Mouse (Mus musculus): ENCODE results near the gene Mgmt. TPM values are rescaled to one million over a fixed set of nuclear protein-coding genes. Genes with fewer than 3 reads are reported as not detected.
A peak's percentile ranks its signal among the peaks of the same experiment; 100 is the strongest.

The Mgmt gene
- polyA plus RNA-seq, 1 experiment from 2014 or later = 6.1 TPM

- H3K27me3 ChIP-seq (ENCODE audit: control insufficient read depth, insufficient read depth, low read depth, low read length) = no peaks in the 10 kb centered on the region
- H3K27ac ChIP-seq (ENCODE audit: low read length) = no peak overlapping the region
- H3K4me2 ChIP-seq (ENCODE audit: low read depth, low read length) = no peak overlapping the region
- no peaks in the 10 kb centered on the region for H3K9me3 ChIP-seq (ENCODE audit: control insufficient read depth, low read length)
- H3K4me3 ChIP-seq (ENCODE audit: low read length) = no peak overlapping the region
- H3K36me3 ChIP-seq (ENCODE audit: control insufficient read depth, insufficient read depth, low read length) = no peaks in the 10 kb centered on the region
- 77% methylated on average over 4 of the region's 4 CpGs for WGBS
- no peak for ATAC-seq (ENCODE audit: low read depth)
- H3K4me1 ChIP-seq (replicated peaks; ENCODE audit: control insufficient read depth, insufficient read depth, low read length) = peaks cover 6% of the 10 kb centered on the region
- no peak overlapping the region for H3K9ac ChIP-seq (ENCODE audit: low read length)
Measured at GRCm38 (mm10) chr7:137046891-137047290, 152.5 kb downstream of the Mgmt start.

DNA sequence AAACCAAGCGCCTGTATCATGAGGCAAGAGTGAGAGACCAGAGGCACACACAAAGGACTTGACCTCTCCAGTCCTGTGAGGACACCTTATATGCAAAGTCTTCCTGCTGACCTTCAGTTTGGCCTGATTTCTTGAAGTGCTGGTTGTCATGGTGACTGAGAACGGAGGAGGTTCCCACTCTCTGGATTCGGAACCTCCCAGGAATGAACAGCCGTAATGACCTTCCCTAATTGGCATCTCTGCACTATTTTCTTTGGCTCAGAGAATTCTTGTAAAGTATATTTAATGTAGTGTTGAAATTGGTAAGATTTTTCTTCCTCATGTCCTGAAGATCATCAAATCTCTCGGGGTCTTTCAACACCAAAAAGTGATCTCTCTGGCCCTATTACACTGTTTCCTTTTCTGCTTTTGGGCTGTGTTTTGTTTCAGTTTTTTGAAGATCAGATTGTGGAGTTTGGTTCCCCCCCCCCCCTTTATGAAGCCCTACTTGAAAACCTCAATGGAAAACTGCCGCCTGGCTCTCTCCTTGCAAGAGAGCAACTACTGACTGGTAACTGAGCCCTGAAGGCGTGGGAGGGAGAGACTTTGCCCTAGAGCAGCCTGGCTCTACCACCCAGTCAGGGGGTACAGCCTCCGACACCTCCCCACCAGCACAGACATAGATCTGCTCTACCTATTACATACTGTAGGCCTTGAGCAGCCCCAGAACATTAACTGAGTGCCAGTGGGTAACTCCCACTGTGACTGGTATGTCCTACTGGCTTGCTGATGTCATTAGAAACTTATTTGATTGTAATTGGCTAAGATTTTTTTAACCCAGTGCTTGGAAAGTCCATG, 153.9 kb downstream of the Mgmt start:
- Histone ChIP-seq H3K27ac (ENCODE audit: low read length) (no peak overlapping the region), H3K27me3 (ENCODE audit: control insufficient read depth, insufficient read depth, low read depth, low read length) (no peaks in the 10 kb centered on the region), H3K36me3 (ENCODE audit: control insufficient read depth, insufficient read depth, low read length) (no peaks in the 10 kb centered on the region), H3K4me1 (replicated peaks; ENCODE audit: control insufficient read depth, insufficient read depth, low read length) (peaks cover 6% of the 10 kb centered on the region), H3K9ac (ENCODE audit: low read length) (no peak overlapping the region), H3K9me3 (ENCODE audit: control insufficient read depth, low read length) (no peaks in the 10 kb centered on the region), H3K4me3 (ENCODE audit: low read length) (no peak overlapping the region), H3K4me2 (ENCODE audit: low read depth, low read length) (no peak overlapping the region)
- ATAC-seq (ENCODE audit: low read depth) = peak; percentile 41; the same call in 1 of the 2 replicates
- 50% methylated on average over 8 of the region's 8 CpGs for WGBS

- ATAC-seq (ENCODE audit: low read depth) = no peak
- WGBS = 63% methylated on average over 5 of the region's 5 CpGs
Measured at GRCm38 (mm10) chr7:137054343-137054742, 159.9 kb downstream of the Mgmt start.

GRCm38 (mm10) chr7:137056126-137056525, 161.7 kb downstream of the Mgmt start:
- H3K27ac ChIP-seq (ENCODE audit: low read length) = no peak overlapping the region
- no peaks in the 10 kb centered on the region for H3K27me3 ChIP-seq (ENCODE audit: control insufficient read depth, insufficient read depth, low read depth, low read length)
- no peaks in the 10 kb centered on the region for H3K9me3 ChIP-seq (ENCODE audit: control insufficient read depth, low read length)
- no peak overlapping the region for H3K4me3 ChIP-seq (ENCODE audit: low read length)
- H3K9ac ChIP-seq (ENCODE audit: low read length) = no peak overlapping the region
- no peak overlapping the region for H3K4me2 ChIP-seq (ENCODE audit: low read depth, low read length)
- no peak for ATAC-seq (ENCODE audit: low read depth)
- no peaks in the 10 kb centered on the region for H3K36me3 ChIP-seq (ENCODE audit: control insufficient read depth, insufficient read depth, low read length)
- no peaks in the 10 kb centered on the region for H3K4me1 ChIP-seq (replicated peaks; ENCODE audit: control insufficient read depth, insufficient read depth, low read length)
- 37% methylated on average over 5 of the region's 5 CpGs for WGBS

More at GRCm38 (mm10) chr7:137054343-137054742, 159.9 kb downstream of the Mgmt start:
- Histone ChIP-seq H3K36me3 (ENCODE audit: control insufficient read depth, insufficient read depth, low read length) (no peaks in the 10 kb centered on the region), H3K27ac (ENCODE audit: low read length) (no peak overlapping the region), H3K4me2 (ENCODE audit: low read depth, low read length) (no peak overlapping the region), H3K4me3 (ENCODE audit: low read length) (no peak overlapping the region), H3K9ac (ENCODE audit: low read length) (no peak overlapping the region), H3K27me3 (ENCODE audit: control insufficient read depth, insufficient read depth, low read depth, low read length) (no peaks in the 10 kb centered on the region), H3K9me3 (ENCODE audit: control insufficient read depth, low read length) (no peaks in the 10 kb centered on the region), H3K4me1 (replicated peaks; ENCODE audit: control insufficient read depth, insufficient read depth, low read length) (no peaks in the 10 kb centered on the region)

DNA sequence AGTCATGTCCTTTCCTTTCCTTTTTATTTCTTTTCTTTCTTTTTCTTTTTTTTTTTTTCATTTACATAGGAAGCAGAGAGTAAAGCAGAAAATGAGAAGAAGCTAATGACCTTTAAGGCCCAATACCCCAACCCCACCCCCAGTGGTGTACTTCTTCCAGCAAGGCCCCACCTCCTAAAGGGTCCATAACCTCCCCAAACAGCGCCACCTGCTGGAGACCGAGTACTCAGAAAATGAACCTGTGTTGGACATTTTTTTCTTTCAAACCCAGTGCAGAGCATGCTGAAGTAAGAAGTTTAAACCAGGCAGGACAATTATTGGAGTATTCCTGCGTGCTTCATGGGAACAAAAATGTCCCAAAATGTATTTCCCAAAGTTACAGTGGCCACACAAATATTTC, 166.1 kb downstream of the Mgmt start:
- H3K4me2 ChIP-seq (ENCODE audit: low read depth, low read length) = no peak overlapping the region
- ATAC-seq (ENCODE audit: low read depth) = no peak
- H3K4me3 ChIP-seq (ENCODE audit: low read length) = no peak overlapping the region
- no peaks in the 10 kb centered on the region for H3K36me3 ChIP-seq (ENCODE audit: control insufficient read depth, insufficient read depth, low read length)
- no peaks in the 10 kb centered on the region for H3K27me3 ChIP-seq (ENCODE audit: control insufficient read depth, insufficient read depth, low read depth, low read length)
- no peaks in the 10 kb centered on the region for H3K4me1 ChIP-seq (replicated peaks; ENCODE audit: control insufficient read depth, insufficient read depth, low read length)
- 33% methylated on average over 3 of the region's 3 CpGs for WGBS
- no peak overlapping the region for H3K27ac ChIP-seq (ENCODE audit: low read length)
- H3K9me3 ChIP-seq (ENCODE audit: control insufficient read depth, low read length) = no peaks in the 10 kb centered on the region
- H3K9ac ChIP-seq (ENCODE audit: low read length) = no peak overlapping the region

DNA sequence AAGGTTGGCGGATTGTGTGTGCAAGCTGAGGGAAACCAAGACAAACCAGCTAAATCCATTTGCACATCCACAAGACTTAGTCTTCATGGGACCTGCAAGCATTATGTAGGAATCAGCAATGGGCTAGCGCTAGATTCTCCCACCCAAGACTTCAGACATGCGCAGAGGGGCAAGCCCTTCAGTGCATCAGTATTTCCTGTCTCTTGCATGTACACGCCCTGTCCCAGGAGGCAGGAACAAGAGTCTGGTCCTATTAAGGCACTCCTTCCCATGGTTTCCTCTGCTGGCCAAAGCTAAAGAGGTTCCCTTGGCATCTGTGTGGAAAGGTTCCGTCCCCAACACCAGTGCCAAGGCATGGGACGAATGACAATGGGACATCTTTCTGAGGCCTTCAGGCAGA, 166.7 kb downstream of the Mgmt start:
- 97% methylated on average over 6 of the region's 6 CpGs for WGBS
- H3K4me2 ChIP-seq (ENCODE audit: low read depth, low read length) = no peak overlapping the region
- H3K4me3 ChIP-seq (ENCODE audit: low read length) = no peak overlapping the region
- H3K27me3 ChIP-seq (ENCODE audit: control insufficient read depth, insufficient read depth, low read depth, low read length) = no peaks in the 10 kb centered on the region
- ATAC-seq (ENCODE audit: low read depth) = no peak
- no peak overlapping the region for H3K27ac ChIP-seq (ENCODE audit: low read length)
- H3K9me3 ChIP-seq (ENCODE audit: control insufficient read depth, low read length) = no peaks in the 10 kb centered on the region
- no peaks in the 10 kb centered on the region for H3K4me1 ChIP-seq (replicated peaks; ENCODE audit: control insufficient read depth, insufficient read depth, low read length)
- no peaks in the 10 kb centered on the region for H3K36me3 ChIP-seq (ENCODE audit: control insufficient read depth, insufficient read depth, low read length)
- H3K9ac ChIP-seq (ENCODE audit: low read length) = no peak overlapping the region

GRCm38 (mm10) chr7:137064255-137064654, 169.8 kb downstream of the Mgmt start:
- ATAC-seq (ENCODE audit: low read depth) = no peak
- Histone ChIP-seq H3K9me3 (ENCODE audit: control insufficient read depth, low read length) (no peaks in the 10 kb centered on the region), H3K4me3 (ENCODE audit: low read length) (no peak overlapping the region), H3K9ac (ENCODE audit: low read length) (no peak overlapping the region), H3K4me1 (replicated peaks; ENCODE audit: control insufficient read depth, insufficient read depth, low read length) (no peaks in the 10 kb centered on the region), H3K27me3 (ENCODE audit: control insufficient read depth, insufficient read depth, low read depth, low read length) (no peaks in the 10 kb centered on the region), H3K4me2 (ENCODE audit: low read depth, low read length) (no peak overlapping the region), H3K27ac (ENCODE audit: low read length) (no peak overlapping the region), H3K36me3 (ENCODE audit: control insufficient read depth, insufficient read depth, low read length) (no peaks in the 10 kb centered on the region)
- WGBS = 57% methylated on average over 9 of the region's 9 CpGs

DNA sequence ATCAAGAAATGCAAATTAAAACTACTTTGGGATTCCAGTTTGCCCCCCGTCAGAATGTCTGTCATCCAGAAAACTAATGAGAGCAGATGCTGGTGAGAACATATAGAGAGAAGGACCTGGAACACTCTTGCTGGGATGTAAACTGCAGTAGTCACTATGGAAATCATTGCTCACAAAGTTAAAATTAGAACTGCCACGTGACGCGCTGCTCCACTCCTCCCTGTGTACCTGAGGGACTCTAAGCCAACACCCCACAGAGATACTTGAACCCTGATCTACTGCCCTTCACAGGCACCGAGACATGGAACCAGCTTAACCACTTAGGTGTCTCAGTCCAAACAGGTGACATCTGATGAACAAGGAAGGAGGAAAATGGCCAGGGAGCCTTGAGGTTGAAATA, 171.0 kb downstream of the Mgmt start:
- Histone ChIP-seq H3K4me3 (ENCODE audit: low read length) (no peak overlapping the region), H3K27ac (ENCODE audit: low read length) (no peak overlapping the region), H3K36me3 (ENCODE audit: control insufficient read depth, insufficient read depth, low read length) (no peaks in the 10 kb centered on the region), H3K9ac (ENCODE audit: low read length) (no peak overlapping the region), H3K9me3 (ENCODE audit: control insufficient read depth, low read length) (no peaks in the 10 kb centered on the region), H3K27me3 (ENCODE audit: control insufficient read depth, insufficient read depth, low read depth, low read length) (no peaks in the 10 kb centered on the region), H3K4me1 (replicated peaks; ENCODE audit: control insufficient read depth, insufficient read depth, low read length) (no peaks in the 10 kb centered on the region), H3K4me2 (ENCODE audit: low read depth, low read length) (no peak overlapping the region)
- no peak for ATAC-seq (ENCODE audit: low read depth)
- 78% methylated on average over 5 of the region's 5 CpGs for WGBS

DNA sequence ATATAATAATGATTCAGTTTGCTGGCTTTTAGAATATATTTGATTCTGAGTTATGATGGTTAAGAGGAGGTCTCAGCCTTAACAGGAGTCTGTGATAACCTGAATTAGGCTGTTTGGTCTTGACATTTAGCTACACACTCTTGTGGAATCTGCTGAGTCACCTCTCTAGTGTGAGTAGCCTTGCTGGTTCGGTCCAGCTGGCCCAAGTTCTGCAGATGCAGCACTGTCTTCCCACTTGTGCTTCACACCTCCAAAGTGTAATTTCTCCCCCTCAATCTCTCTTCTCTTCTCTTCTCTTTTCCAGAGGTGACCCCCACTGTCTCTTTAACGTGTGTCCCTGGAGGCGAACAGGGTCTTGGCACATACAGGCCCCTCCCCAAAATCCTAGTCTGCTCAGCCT, 171.8 kb downstream of the Mgmt start:
- Histone ChIP-seq H3K4me2 (ENCODE audit: low read depth, low read length) (no peak overlapping the region), H3K4me3 (ENCODE audit: low read length) (no peak overlapping the region), H3K9ac (ENCODE audit: low read length) (no peak overlapping the region), H3K27me3 (ENCODE audit: control insufficient read depth, insufficient read depth, low read depth, low read length) (no peaks in the 10 kb centered on the region), H3K4me1 (replicated peaks; ENCODE audit: control insufficient read depth, insufficient read depth, low read length) (no peaks in the 10 kb centered on the region), H3K36me3 (ENCODE audit: control insufficient read depth, insufficient read depth, low read length) (no peaks in the 10 kb centered on the region), H3K9me3 (ENCODE audit: control insufficient read depth, low read length) (no peaks in the 10 kb centered on the region), H3K27ac (ENCODE audit: low read length) (no peak overlapping the region)
- ATAC-seq (ENCODE audit: low read depth) = no peak
- WGBS = 82% methylated on average over 3 of the region's 3 CpGs

Data from lung, embryonic 16.5 days (tissue).